Mouse (Mus musculus): ENCODE measurements around the gene Ciart.
A peak's percentile ranks its signal among the peaks of the same experiment; 100 is the strongest.
"Not testable (repeated sequence)": the region's sequence is repeated elsewhere in the genome, so short reads cannot be mapped to it uniquely, and the experiment has no call there.

Gene Ciart

DNA sequence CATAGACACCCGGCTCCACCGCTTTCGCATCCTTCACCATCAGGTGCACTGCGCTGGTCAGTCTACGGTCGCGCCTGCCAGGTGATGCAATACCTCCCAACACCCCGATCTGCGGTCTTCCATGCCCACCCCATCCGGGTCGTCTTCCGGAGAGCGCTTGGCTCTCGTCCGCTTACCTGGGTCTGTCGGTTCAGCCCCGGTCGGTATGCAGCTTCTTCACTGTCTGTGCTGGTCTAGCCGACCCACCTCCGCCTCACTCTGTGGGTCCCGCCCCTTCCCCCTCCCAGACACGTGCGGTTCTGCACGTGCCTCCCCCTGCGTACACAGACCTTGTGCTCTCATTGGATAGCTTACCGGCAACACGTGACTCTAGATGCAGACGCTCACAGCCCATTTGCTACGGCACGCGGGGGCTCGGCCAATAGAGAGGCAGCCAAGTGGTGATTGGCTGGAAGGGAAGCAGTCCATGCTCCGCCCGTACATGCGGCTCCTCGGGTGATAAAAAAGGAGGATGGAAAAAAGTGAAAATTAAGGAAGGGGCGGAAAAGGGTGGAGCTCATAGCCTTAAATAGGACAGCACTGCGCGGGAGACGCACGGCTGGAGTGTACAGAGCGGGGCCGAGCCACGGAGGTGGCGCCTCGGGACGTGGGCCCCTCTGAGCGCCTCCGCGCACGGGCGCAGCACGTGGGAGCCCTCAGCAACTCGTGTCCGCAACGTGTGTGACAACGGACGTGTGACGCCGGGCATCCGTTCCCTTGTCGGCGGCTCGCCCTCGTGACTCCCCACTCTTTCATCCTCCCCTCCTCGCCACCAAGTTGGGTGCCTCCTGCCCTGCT, at the start of gene Ciart:
Ciart (minus strand) TSS at position 273 of the 837 bp plus-strand sequence.
- DNase-seq (ENCODE audit: low read depth, low spot score) = peak; percentile 100

DNA sequence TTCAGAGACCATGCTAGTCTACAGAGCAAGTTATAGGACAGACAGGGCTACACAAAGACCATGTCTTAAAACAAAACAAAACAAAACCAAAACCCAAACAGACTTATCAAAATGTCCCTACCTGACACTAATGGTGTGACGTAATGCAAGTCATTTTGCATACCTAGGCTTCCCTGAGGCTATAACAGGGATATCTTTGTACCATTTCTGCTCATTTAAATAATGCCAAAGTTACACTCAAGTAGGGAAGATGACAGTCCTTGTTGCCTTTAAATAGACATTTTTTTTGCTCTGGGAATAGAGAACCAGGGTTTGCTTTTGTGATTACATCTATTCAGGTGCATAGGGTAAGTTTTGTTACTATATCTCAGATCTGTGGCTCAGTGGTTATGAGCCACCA, 49.4 kb upstream of the Ciart start:
- no peak for DNase-seq (ENCODE audit: low read depth, low spot score)

DNA sequence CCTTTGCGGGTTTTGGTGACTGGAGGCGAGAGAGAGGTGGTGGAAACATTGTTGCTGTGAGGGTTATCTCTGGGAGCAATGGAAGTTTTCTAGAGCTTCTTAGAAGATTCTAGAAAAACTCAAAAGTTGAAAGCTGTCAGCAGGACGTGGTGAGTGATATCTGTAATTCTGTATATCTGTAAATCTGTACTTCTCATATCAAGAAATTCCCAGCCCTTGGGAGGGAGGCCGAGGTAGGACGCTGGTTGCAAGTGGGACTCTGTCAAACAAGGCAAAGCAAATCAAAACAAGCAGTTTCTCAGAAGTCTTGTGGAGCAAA, 48.4 kb upstream of the Ciart start:
- DNase-seq (ENCODE audit: low read depth, low spot score) = no peak

DNA sequence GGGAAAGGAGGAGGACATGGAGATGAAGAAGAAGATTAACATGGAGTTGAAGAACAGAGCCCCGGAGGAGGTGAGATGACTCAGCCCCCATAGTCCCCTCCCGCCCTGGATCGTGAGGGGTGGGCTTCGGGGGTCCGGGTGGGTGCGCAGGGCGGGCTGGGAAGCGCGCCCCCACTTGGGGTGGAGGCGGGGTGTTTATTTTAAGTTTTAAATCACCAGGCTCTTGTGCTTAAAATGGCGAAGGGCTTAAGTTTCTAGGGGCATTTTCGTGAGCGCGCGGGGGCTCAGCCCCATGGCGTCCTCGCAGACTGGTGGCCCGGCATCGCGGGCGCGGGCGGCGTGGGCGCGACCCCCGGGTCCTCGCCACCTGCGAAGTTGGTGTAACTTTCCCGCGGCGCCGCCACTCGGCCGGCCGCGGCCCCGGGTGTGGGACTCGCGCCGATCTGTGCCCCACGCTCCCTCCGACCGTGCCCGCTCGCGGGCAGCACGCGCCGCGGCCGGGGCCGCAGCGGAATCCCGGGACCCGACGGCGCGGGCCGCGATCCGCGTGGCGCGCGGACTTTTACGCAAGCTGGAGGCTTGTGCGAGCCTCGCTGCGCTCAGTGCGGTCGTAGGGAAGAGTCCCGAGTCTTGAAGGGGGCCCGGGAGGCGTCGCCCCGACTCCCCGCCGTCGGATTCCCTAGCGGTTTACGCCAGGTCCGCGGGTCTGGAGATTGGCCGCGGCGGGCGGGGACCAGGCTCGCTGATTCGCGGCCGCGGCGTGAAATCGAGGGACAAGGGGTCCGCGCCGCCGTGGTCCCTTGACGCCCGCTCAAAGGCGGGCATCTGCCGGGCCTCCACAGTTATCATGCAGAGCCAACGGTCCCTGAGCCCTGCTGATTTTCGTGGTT, 47.8 kb upstream of the Ciart start:
- peak; percentile 36 for DNase-seq (ENCODE audit: low read depth, low spot score)

DNA sequence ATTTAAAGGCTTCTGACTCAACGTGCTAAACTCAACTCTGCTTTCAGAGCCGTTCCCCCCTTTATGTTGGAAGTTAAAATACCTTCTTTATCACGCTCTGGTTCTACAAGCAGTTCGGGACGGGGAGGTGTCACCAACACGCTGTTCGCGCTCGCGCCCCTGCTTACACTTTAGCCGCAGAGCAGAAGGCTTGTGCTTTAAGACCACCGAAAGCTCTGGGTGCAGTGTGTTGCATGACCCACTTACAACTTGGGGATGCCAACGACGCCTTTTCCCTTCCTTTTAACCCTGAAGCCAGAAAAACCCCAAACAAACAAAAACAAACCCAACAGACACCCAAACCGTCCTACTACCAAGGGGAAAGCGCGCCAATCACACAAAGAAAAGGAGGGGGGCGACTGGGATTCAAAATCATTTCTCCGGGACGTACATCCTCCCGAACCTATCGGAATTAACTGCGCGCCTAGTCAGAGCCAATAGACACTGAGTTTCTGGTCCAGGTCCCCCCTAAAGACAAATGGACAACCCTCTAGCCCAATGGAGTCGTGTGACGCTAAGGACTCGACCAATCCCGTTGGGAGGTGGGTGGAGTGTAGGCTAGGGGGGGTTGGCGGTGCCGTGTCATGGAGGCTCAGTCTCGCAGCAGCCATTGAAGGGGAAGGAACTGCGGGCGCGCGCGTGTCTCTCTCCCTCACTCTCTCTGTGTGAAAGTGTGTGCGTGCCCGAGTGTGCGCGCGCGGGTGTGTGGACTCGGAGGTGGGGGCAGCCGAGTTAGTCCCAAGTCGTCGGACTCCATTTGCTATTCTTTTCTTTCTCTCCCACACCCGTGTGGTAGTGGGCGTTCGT, 46.8 kb upstream of the Ciart start, which contains the start of gene Anp32e:
Anp32e (plus strand) TSS at position 589 of the 846 bp plus-strand sequence.
- DNase-seq (ENCODE audit: low read depth, low spot score) = peak; percentile 100

DNA sequence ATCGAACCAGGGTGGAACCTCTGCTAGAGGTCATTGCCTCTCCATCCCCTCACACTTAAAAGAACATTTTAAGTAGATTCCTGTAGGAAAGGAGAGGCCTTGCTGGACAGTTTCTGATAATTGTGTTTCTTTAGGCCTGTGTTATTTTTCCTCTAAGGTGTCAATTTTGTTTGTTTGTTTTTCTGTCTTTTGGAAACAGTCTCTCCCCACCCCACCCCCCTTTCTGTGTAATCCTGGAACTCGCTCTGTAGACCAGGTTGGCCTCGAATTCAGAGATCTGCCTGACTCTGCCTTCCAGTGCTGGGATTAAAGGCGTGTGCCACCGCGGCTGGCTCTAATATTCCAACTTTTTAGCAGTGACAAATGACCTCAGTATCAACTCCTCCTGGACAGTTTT, 46.2 kb upstream of the Ciart start:
- no peak for DNase-seq (ENCODE audit: low read depth, low spot score)

DNA sequence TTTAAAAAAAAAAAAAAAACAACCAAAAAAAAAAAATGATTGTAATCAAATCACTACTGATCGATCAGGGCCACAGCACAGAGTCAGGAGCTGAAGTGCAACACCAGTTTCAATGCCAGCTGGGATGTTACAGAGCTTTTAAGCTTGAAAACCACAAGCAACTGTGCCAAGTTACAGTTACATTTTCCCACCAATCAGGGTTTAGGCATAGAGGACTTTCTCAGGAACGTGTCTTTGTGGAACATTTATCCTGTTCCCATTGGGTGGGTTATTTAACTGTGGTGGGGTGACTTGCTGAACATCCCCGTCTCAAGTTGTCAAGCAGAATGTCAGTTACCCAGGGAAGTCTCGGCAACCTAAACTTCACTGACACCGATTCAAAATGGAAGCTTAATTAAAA, 43.0 kb upstream of the Ciart start:
- no peak for DNase-seq (ENCODE audit: low read depth, low spot score)

DNA sequence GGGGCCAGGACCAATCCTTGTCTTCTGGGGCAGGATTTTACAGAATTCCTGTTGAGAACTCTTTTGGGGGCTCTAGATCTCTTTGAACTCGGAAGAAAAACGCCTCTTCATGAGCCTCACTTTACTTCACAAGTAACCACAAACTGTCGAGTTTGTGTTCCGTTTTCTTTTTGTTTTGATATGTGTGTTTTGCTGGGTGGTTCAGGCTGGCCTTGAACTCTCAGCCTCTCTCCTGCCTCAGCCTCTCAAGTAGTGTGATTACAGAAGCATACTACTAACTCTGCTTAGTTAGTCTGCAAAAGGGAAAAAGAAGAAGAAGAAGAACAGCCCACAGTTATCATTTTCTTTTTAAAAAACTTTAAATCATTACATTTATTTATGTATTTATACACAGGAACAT, 42.1 kb upstream of the Ciart start:
- no peak for DNase-seq (ENCODE audit: low read depth, low spot score)

DNA sequence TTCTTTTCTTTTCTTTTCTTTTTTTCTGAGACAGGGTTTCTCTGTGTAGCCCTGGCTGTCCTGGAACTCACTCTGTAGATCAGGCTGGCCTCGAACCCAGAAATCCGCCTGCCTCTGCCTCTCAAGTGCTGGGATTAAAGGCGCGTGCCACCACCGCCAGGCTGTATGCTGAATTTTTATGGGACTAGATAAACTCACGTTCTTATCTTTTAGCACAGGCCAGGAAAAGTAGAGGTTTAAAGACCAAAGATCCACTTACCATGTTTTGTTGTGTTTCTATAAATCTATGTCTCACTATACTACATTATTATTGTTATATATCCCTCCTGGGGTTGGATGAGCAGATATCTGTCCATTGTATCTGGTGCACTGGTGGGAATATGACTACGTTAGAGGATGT, 41.4 kb upstream of the Ciart start:
- DNase-seq (ENCODE audit: low read depth, low spot score) = not testable (repeated sequence)

DNA sequence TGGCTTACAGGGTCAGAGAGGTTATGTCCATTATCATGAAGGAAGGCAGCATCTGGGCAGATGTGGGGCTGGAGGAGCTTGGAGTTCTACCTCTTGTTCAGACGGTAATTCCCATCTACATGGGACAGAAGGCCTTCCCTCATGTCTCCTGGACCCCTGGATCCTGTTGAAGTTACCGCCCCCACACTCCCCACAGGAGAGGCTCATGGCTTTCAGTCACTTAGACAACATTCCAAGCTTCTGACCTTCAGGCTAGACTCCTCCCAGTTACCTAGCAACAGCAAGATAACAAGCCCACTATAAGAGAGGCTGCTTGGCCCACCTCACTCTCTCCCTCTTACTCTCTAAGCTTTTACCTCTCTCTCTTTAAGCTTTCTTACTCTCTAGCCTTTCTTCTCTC, 38.5 kb upstream of the Ciart start:
- peak; percentile 51 for DNase-seq (ENCODE audit: low read depth, low spot score)

DNA sequence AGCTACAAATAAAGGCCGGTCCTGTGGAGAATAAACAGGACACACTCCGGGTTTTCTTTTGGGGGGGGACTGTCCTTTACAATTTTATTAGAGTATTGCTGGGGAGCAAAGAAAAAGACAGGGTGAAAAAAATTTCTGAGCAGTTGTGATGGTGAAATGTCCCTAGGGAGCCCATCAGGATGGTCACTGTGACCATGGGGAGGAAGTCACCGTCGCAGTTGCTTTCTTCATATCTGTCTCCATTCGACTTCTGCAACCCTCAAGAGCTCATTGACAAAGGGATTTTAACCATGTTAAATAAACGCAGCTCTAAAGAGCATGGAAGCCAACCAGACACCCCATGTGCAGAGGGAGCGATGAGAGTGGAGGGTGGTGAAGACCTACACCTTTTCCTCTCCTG, 34.7 kb upstream of the Ciart start:
- DNase-seq (ENCODE audit: low read depth, low spot score) = no peak

DNA sequence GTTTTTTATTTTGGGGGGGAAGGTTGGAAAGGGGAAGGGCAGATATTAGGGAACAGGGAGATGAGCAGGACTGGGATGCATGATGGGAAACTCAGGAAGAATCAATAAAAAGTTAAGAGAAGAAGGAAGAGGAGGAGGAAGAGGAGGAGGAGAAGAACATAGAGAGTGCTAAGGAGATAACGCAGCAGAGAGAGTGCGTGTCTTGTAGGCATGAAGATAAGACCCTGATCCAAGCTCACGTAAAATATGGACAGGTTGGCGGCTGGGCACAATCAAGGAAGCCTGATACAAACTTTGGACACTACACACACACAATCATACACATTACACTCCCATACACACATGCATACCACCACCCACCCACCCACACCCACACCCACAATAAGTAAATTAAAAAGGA, 32.7 kb upstream of the Ciart start:
- DNase-seq (ENCODE audit: low read depth, low spot score) = no peak

DNA sequence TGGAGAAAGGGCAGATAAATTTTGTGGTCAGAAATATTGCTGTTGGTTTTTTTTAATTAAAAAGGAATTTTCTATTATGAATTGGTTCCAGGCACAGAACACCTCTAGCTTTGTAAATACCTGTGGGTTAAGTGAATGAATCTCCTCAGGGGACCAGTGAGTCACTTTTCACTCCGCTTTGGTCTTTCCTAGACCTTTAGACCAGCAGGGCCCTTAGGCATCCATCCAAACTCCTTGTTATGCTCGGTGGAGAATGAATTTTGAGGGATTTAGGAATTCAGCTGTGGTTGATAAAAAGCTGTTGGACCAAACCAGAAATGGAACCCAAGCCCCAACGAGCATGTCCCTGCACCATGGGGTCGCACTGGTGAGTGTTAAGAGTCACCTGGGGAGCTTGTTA, 25.6 kb upstream of the Ciart start:
- DNase-seq (ENCODE audit: low read depth, low spot score) = no peak

DNA sequence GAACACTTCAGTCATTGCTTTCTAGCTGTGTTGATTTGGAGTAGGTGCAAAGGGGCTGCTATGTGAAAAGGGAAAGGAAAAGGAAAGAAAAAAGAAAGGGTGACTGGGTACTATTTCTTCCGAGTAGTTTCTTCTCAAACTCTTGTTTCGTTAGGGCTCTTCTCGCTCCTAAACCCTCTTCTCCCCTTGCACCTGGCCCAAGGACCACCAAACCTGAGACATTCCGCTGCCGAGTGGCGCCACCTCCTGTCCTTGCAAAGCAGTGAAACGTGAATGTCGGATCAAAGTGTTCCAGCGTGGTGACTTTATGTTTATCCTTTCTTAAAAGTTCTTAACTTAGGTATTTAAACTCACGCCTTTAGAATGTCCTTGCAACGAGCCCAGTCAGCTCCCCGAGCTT, 24.8 kb upstream of the Ciart start:
- DNase-seq (ENCODE audit: low read depth, low spot score) = peak; percentile 74

DNA sequence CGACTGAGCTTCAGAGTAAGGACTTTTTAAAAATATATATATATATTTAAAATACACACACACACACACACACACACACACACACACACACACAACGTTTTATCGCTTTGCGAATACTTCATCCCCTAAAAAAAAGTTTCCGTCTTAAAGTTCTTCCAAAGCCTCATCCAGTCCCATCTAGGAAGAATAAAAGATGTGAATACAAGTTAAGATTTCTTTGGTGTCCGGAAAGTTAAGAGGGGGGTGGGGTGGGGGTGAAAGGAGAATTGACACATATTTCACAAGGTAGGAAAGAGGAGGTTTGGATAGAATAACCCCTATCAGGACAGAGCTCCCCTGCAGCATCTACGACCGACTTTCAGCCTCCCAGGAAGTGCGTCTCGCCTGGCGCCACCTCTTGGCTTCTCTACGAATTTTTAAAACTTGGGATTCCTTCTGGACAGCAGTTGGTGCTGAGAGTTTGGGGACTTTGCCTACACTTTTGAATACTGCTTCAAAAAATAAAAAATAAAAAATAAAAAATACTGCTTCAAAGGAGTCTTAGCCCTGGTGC, 24.0 kb upstream of the Ciart start:
- peak; percentile 72 for DNase-seq (ENCODE audit: low read depth, low spot score)

DNA sequence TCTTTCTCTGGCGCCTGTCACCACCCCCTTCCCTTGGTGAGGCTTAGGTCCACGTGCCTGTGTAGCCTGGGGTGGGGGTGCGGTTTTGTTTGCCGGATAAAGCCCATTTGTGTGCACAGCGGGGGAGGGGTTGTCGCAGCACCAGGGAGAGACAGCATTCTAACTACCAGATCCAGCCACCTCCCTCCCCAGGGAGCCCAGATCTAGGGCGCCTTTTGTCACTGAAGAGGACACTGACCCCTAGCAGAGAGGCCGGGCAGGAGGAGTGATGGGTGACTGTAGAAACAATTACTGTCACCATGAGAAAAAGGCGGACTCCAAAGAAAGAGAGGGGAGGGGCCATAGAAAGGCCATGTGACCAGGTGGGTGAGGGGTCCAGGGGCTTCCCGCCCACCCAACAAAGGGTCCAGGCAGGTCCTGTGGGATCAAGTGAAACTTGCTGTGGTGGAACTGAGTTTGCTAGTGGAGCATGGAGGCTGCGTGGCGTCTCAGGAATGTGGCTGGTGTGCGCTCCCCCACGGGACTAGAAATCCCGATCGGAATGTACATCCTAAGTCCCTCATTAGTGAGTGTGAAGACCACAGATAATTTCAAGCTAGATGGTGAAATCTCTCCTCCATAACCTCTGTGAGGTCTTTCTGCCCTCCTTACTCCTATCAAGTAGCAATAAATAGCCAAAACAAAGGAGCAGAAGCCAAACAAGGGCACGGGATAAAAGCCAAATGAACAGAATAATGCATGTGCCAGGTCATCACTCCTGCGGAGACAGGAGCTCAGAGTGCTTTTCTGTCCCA, 23.3 kb upstream of the Ciart start:
- peak; percentile 85 for DNase-seq (ENCODE audit: low read depth, low spot score)

DNA sequence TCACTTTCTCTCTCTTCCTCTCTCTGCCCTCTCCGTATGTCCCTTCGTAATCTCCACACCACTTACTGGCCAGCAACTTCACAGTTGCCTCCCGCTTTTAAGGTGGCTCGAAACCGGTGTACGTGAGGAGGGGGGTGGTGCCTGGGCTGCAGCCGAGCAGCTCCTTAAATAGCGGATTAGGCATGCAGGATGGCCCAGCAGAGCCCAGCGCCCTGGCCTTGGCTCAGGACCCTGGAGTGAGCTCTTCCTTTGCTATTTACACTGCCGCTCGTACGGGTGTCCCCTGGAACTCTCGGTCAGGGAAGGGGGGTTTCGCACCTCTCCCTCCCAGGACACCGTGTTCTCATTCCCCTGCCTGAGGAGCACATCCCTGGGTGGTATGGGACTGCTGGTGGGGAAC, 22.5 kb upstream of the Ciart start, which contains the start of gene Car14:
Car14 (minus strand) TSS at position 124 of the 400 bp plus-strand sequence.
- peak; percentile 22 for DNase-seq (ENCODE audit: low read depth, low spot score)

DNA sequence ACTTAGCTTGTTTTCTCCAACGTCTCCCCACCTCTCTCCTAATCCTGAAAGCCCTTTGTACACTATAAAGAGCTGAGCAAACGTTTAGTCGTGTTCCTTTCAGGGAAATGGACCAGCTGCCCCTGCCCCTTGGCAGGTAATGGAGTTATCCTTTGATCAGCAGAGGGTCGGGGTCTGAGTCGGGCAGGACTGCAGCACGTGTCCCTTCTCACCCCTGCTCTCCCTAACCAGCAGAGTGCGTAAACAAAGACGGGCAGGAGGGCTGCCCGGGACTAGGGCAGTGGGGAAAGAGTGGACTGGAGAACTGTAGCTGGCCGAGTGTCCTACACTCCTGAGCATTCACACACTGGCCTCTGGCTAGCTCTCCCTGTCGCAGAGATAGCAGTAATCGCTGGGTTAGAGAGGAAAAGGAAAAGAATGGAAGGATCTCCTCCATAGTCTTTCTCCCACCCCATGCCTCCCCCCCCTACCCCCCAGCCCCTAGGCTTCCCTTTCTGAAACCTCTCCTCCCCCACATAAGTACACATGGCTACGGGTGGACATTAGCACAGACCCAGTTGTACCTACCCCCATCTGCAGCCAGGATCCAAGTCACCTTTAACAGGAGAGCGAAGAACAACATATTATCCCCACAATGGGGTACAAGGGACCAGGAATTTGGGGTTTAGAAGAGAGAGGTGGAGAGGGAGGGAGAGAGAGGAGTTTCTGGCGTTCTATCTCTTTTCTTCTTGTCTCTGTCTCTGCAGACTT, 21.9 kb upstream of the Ciart start:
- DNase-seq (ENCODE audit: low read depth, low spot score) = no peak

DNA sequence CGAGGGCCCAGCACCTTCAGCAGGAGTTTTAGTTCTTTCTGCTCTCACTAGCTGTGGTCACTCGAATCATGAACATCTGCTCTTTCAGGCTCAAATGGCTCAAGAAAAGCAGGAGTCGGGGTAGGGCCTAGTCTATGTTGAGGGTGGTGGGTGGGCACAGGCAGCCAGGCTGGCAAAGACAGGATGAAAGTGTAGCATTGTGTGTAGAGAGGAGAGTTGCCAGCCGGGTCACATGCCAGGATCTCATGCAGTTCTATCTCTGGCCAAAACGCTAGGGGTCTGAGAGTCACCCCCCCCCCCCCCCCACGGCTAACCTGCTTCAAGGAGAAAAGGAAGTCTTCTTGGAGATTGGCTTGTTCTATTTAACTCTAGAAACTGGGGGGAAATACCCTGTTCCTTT, 20.6 kb upstream of the Ciart start:
- no peak for DNase-seq (ENCODE audit: low read depth, low spot score)

DNA sequence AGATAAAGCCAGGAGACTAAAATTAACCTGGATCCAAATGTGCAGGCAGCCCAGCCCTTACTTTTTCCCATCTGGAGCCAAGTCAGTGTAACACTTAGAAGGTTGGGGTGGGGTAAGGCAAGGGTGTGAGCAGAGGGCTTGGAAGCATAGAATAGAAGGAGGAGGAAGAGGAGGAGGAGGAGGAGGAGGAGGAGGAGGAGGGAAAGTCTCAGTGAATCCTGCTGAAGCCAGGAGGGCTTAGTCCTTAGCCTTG, 20.2 kb upstream of the Ciart start:
- DNase-seq (ENCODE audit: low read depth, low spot score) = no peak
